Mouse (Mus musculus) small intestine, adult 2 months (tissue): ENCODE data around the gene Gm17428. TPM values are rescaled to one million over a fixed set of nuclear protein-coding genes. Genes with fewer than 3 reads are reported as not detected.

Experiments used
- H3K27ac ChIP-seq: fragments of 200-500 bp; 2 replicates; pipeline ENCODE4 v1.5.1; 2012; ENCODE audit warnings: low read depth, low read length, control low read depth, inconsistent platforms; ENCODE audit not compliant: insufficient read depth
- H3K27me3 ChIP-seq: fragments of 200-500 bp; 2 replicates; pipeline ENCODE4 v1.6.1; 2012; ENCODE audit warnings: mild to moderate bottlenecking, moderate library complexity, low read length, inconsistent platforms; ENCODE audit not compliant: control insufficient read depth, insufficient read depth
- H3K36me3 ChIP-seq: fragments of 200-500 bp; 2 replicates; pipeline ENCODE4 v1.6.1; 2012; ENCODE audit warnings: mild to moderate bottlenecking, low read length, control low read depth, inconsistent platforms; ENCODE audit not compliant: control insufficient read depth, insufficient read depth
- H3K4me1 ChIP-seq: fragments of 200-500 bp; 2 replicates; pipeline ENCODE4 v1.6.1; 2012; ENCODE audit warnings: low read length, inconsistent platforms, mixed read lengths; ENCODE audit not compliant: control insufficient read depth, insufficient read depth, insufficient read length
- H3K4me3 ChIP-seq: fragments of 200-500 bp; 2 replicates; pipeline ENCODE4 v1.5.1; 2012; ENCODE audit warnings: low read depth, mild to moderate bottlenecking, control low read depth, inconsistent platforms, low read length, moderate library complexity
- CTCF ChIP-seq: fragments of 200-500 bp; IDR thresholded peaks from 2 replicates; pipeline ENCODE4 v1.5.1; 2012; ENCODE audit warnings: low read depth, mild to moderate bottlenecking, control low read depth, inconsistent platforms, low read length, moderate library complexity, mixed read lengths; ENCODE audit not compliant: insufficient replicate concordance, insufficient read length; ENCODE audit errors: extremely low read depth
- POLR2A ChIP-seq: fragments of 200-500 bp; IDR thresholded peaks from 2 replicates; pipeline ENCODE4 v1.6.1; 2012; ENCODE audit warnings: low read depth, mild to moderate bottlenecking, control low read depth, inconsistent platforms, low read length, moderate library complexity
- WGBS: fragments of 180-500 bp; shearing (Covaris S2); methylation state at CpG from one replicate; pipeline ENCODE4 v1.1.7; 2018; 5-methylcytosine and 5-hydroxymethylcytosine counted together
- polyA plus RNA-seq: library from polyadenylated mRNA; depleted of rRNA; stranded (reverse); fragments of >200 nt; gene quantifications from 2 replicates; pipeline ENCODE4 v1.2.3, GENCODE M21; 2012

Gene Gm17428
- polyA plus RNA-seq, 1 experiment, result not detected

DNA sequence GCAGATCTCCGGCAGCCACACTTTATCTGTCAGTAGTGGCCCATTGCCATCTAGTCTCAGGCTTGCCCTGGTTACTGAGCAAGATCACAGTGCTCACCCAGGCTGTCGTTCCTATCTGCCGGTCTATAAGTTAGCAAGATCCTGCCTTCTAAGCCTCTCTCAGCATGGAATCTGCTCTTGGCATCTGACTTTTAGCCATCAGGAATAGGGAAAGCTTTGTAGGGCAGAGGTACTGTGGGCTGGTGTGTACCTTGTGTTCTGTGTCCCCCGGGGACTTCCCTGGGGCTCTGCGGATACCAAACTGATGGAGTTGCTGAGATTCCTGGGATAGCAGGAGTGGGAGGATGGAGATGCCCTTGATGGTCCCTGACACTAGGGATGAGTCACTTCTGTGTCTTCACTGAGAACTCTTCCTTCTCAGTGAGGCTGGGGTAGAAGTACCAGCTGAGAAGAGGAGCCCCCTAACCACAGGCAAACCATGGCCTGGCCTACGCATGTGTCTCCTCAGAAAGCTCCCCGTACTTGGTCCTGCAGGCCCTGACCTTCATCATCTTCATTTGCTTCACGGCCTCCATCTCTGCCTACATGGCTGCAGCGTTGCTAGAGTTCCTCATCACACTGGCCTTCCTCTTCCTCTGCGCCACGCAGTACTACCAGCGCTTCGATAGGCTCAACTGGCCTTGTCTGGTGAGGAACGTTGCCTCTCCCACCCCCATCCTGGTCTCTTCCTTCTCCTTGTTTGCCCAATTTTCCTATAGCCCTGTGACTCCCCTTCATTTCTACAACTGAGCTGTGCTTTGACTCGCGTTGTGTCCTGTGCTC, 39.2 kb upstream of the Gm17428 start:
- no peak overlapping the region for H3K27ac ChIP-seq
- H3K4me1 ChIP-seq, result no peaks in the 10 kb centered on the region
- H3K27me3 ChIP-seq, result no peaks in the 10 kb centered on the region
- WGBS, result 87% methylated on average over 16 of the region's 16 CpGs
- no peak overlapping the region for H3K4me3 ChIP-seq
- TF ChIP-seq POLR2A (no peak), CTCF (no peak)
- H3K36me3 ChIP-seq, result no peaks in the 10 kb centered on the region

DNA sequence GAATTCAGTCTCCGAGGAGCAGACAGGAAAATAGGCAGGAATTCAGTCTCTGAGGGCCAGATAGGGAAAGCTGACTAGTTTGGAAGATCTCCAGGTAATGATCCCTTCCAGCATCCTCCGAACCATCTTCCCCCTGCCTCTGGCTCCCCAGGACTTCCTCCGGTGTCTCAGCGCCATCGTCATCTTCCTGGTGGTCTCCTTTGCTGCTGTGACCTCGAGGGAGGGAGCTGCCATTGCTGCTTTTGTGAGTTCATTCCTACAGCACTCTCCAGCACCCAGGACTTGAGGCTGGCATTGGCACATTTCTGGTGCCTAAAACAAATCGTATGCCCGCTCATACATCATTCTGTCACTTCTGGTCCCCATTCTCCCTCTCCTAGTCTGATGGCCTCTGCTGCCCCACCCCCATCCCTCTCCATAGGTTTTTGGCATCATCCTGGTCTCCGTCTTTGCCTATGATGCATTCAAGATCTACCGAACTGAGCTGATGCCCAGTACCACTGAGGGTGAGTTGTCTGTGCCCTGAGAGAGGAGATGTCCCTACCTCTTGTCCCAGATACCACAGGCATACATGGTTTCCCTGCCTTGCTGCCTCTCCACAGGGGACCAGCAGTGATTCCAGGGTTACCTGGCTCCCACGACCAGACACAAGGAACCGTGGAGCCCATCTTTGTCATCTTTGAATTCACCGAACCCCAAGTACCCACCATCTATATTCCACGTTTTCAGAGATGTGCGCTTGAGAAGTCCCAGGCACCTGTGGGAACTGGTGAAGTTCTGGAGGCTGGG, 38.1 kb upstream of the Gm17428 start:
- TF ChIP-seq CTCF (no peak), POLR2A (no peak)
- 83% methylated on average over 15 of the region's 15 CpGs for WGBS
- H3K4me1 ChIP-seq, result no peaks in the 10 kb centered on the region
- no peak overlapping the region for H3K4me3 ChIP-seq
- H3K36me3 ChIP-seq, result no peaks in the 10 kb centered on the region
- H3K27ac ChIP-seq, result no peak overlapping the region
- H3K27me3 ChIP-seq, result no peaks in the 10 kb centered on the region

DNA sequence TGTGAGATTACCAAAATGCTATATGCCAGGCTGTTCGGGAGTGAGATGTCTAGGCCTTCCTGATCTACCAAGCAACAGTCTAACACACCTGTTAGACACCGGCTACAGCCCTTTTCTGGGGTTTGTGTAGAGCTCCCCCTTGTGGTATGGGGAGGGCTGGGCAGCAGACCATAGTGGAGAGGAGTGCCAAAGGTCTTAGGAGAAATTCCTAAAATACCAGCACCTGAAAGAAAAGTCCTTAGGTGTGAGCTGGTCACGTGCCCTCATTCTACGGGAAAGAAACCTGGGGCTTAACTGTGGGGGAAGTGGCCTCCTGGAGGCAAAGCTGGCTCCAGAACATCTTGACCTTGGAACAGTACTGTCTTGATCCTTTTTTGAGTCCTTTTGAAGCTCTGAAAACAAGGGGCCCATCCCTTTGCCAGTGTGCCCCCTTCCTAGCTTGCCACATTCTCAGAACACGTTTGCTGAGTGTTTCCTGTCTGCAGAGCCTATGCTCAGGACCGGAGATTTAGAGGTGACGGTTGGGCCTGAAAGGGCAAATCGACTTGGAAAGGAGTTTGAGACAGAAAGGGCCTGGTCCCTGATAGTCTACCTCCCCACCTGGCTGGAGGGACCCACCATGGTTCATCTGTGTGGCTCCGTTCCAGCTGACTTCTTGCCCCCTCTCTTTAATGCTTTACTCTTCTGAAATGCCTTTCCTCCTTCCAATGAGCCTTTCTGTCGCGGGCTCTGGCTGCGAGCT, 37.1 kb upstream of the Gm17428 start:
- no peak overlapping the region for H3K27ac ChIP-seq
- no peaks in the 10 kb centered on the region for H3K36me3 ChIP-seq
- H3K4me1 ChIP-seq, result no peaks in the 10 kb centered on the region
- no peaks in the 10 kb centered on the region for H3K27me3 ChIP-seq
- H3K4me3 ChIP-seq, result no peak overlapping the region
- 54% methylated on average over 12 of the region's 12 CpGs for WGBS
- TF ChIP-seq POLR2A (no peak), CTCF (peak; percentile 93; the same call in 1 of the 2 replicates)

GRCm38 (mm10) chr14:54940176-54940530, 36.6 kb upstream of the Gm17428 start:
- Histone ChIP-seq H3K36me3 (no peaks in the 10 kb centered on the region), H3K27me3 (no peaks in the 10 kb centered on the region)

GRCm38 (mm10) chr14:54941024-54941978, 35.4 kb upstream of the Gm17428 start:
- Histone ChIP-seq H3K4me1 (no peaks in the 10 kb centered on the region), H3K36me3 (no peaks in the 10 kb centered on the region), H3K27ac (no peak overlapping the region), H3K4me3 (no peak overlapping the region), H3K27me3 (no peaks in the 10 kb centered on the region)
- no peak for TF ChIP-seq POLR2A
- no peak for TF ChIP-seq CTCF
- 35% methylated on average over 13 of the region's 13 CpGs for WGBS

More at GRCm38 (mm10) chr14:54940176-54940530, 36.6 kb upstream of the Gm17428 start:
- no peak overlapping the region for H3K4me3 ChIP-seq
- TF ChIP-seq CTCF (no peak), POLR2A (no peak)
- H3K27ac ChIP-seq, result no peak overlapping the region
- H3K4me1 ChIP-seq, result no peaks in the 10 kb centered on the region
- 65% methylated on average over 3 of the region's 3 CpGs for WGBS

DNA sequence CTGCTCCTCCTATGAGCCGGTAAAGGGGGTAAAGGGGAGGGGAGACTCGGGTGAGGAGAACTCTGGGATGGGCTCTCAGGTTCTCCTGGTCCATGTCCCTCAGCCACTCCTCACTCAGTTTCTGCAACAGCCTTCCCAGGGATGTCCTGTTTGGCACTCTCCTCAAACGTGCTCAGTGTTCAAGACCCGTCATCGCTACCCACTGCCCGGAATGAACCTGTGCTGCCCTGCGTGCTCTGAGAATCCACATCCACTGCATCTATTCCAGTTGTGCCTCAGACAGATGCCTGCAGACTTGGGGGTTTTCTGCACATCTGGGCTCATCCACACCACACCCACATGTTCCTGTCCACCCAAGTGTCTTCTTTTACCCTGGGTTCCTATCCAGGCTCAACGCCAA, 34.3 kb upstream of the Gm17428 start:
- WGBS, result 87% methylated on average over 8 of the region's 8 CpGs
- Histone ChIP-seq H3K4me1 (no peaks in the 10 kb centered on the region), H3K4me3 (no peak overlapping the region), H3K36me3 (no peaks in the 10 kb centered on the region), H3K27ac (no peak overlapping the region), H3K27me3 (no peaks in the 10 kb centered on the region)
- TF ChIP-seq POLR2A (no peak), CTCF (no peak)
